Mouse (Mus musculus): ENCODE results near the gene Foxg1.

- no peak for TF ChIP-seq CTCF (IDR thresholded peaks at IDR 0.05; ENCODE audit: low read depth)
- no peak for TF ChIP-seq EP300 (IDR thresholded peaks at IDR 0.05; ENCODE audit: low read depth)
These were observed 18.3 kb downstream of the Foxg1 start for GRCm38 (mm10) chr12:49400853-49401118.

Data from liver, postnatal 0 days (tissue).